Mouse (Mus musculus): Measurements from ENCODE around the gene Xrcc1. TPM values are rescaled to one million over a fixed set of nuclear protein-coding genes. Genes with fewer than 3 reads are reported as not detected.

The Xrcc1 gene
- polyA plus RNA-seq (2012; rRNA removed): 29.0 and 31.2 TPM in 2 replicates

GRCm38 (mm10) chr7:24546068-24546614 is at the start of gene Xrcc1, which contains the start of gene Pinlyp:
Gene Xrcc1, plus strand, starts transcription at chr7:24546289.
Gene Pinlyp, minus strand, starts transcription at chr7:24546118.
- no peak for DNase-seq
- no peak for TF ChIP-seq CTCF (conservative IDR thresholded peaks at IDR 0.05; ENCODE audit: insufficient read depth, insufficient read length, low read depth, low read length)
- no peak for TF ChIP-seq POLR2A (IDR thresholded peaks at IDR 0.05; ENCODE audit: low read depth, low read length)
- H3K27ac ChIP-seq (ENCODE audit: insufficient read depth, low read depth, low read length): peak within 1 kb of the TSS; percentile 72
- 20% methylated on average over 13 of the region's 13 CpGs for WGBS
- H3K27me3 ChIP-seq (replicated peaks; ENCODE audit: control insufficient read depth, insufficient read depth, low read length): no peaks in the 10 kb centered on the region
- peaks cover 11% of the 10 kb centered on the region for H3K4me1 ChIP-seq (ENCODE audit: control insufficient read depth, insufficient read depth, low read length)
- no peaks in the 10 kb centered on the region for H3K36me3 ChIP-seq (ENCODE audit: control insufficient read depth, insufficient read depth, low read length)
- H3K4me3 ChIP-seq (ENCODE audit: insufficient read depth, low read depth, low read length): peak within 1 kb of the TSS; percentile 78

GRCm38 (mm10) chr7:24499856-24500577 is 46.1 kb upstream of the Xrcc1 start:
- peak; percentile 60 for DNase-seq
- Histone ChIP-seq H3K4me1 (ENCODE audit: control insufficient read depth, insufficient read depth, low read length) (no peaks in the 10 kb centered on the region; the same call in 1 of the 2 replicates), H3K27ac (ENCODE audit: insufficient read depth, low read depth, low read length) (no peak overlapping the region), H3K27me3 (replicated peaks; ENCODE audit: control insufficient read depth, insufficient read depth, low read length) (no peaks in the 10 kb centered on the region), H3K4me3 (ENCODE audit: insufficient read depth, low read depth, low read length) (no peak overlapping the region), H3K36me3 (ENCODE audit: control insufficient read depth, insufficient read depth, low read length) (no peaks in the 10 kb centered on the region)
- 12% methylated on average over 43 of the region's 43 CpGs for WGBS
- TF ChIP-seq CTCF (conservative IDR thresholded peaks at IDR 0.05; ENCODE audit: insufficient read depth, insufficient read length, low read depth, low read length): no peak

- Histone ChIP-seq H3K27ac (ENCODE audit: insufficient read depth, low read depth, low read length) (no peak overlapping the region), H3K4me1 (ENCODE audit: control insufficient read depth, insufficient read depth, low read length) (peaks cover 4% of the 10 kb centered on the region; the same call in 1 of the 2 replicates), H3K36me3 (ENCODE audit: control insufficient read depth, insufficient read depth, low read length) (no peaks in the 10 kb centered on the region), H3K27me3 (replicated peaks; ENCODE audit: control insufficient read depth, insufficient read depth, low read length) (no peaks in the 10 kb centered on the region), H3K4me3 (ENCODE audit: insufficient read depth, low read depth, low read length) (no peak overlapping the region)
- TF ChIP-seq POLR2A (IDR thresholded peaks at IDR 0.05; ENCODE audit: low read depth, low read length): no peak
- peak; percentile 37 for TF ChIP-seq CTCF (conservative IDR thresholded peaks at IDR 0.05; ENCODE audit: insufficient read depth, insufficient read length, low read depth, low read length)
- DNase-seq: peak; percentile 24
- 50% methylated on average over 7 of the region's 7 CpGs for WGBS
These were observed 45.2 kb upstream of the Xrcc1 start for GRCm38 (mm10) chr7:24500929-24501328.

DNA sequence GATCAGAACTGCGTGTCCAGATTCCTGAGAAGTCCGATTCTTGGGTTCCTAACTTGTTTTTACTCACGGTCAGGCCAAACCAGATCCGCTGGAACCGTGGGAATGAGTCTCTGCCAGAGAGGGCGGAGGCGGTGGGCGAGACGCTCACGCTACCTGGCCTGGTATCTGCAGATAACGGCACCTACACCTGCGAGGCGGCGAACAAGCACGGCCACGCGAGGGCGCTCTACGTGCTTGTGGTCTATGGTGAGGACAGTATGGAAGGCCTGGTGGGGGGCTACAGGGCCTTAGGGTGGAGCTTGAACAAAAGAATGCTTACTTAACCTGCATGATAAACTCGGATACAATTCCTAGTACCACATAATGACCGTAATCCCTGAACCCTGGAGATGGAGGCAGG is 44.6 kb upstream of the Xrcc1 start:
- no peak overlapping the region for H3K27ac ChIP-seq (ENCODE audit: insufficient read depth, low read depth, low read length)
- peaks cover 4% of the 10 kb centered on the region; the same call in 1 of the 2 replicates for H3K4me1 ChIP-seq (ENCODE audit: control insufficient read depth, insufficient read depth, low read length)
- H3K27me3 ChIP-seq (replicated peaks; ENCODE audit: control insufficient read depth, insufficient read depth, low read length): no peaks in the 10 kb centered on the region
- DNase-seq: peak; percentile 39
- 67% methylated on average over 21 of the region's 21 CpGs for WGBS
- H3K36me3 ChIP-seq (ENCODE audit: control insufficient read depth, insufficient read depth, low read length): no peaks in the 10 kb centered on the region
- TF ChIP-seq CTCF (conservative IDR thresholded peaks at IDR 0.05; ENCODE audit: insufficient read depth, insufficient read length, low read depth, low read length): peak; percentile 31
- TF ChIP-seq POLR2A (IDR thresholded peaks at IDR 0.05; ENCODE audit: low read depth, low read length): no peak
- no peak overlapping the region for H3K4me3 ChIP-seq (ENCODE audit: insufficient read depth, low read depth, low read length)

- peaks cover 7% of the 10 kb centered on the region; the same call in 1 of the 2 replicates for H3K4me1 ChIP-seq (ENCODE audit: control insufficient read depth, insufficient read depth, low read length)
These were observed 42.1 kb upstream of the Xrcc1 start for GRCm38 (mm10) chr7:24504004-24504403.

DNA sequence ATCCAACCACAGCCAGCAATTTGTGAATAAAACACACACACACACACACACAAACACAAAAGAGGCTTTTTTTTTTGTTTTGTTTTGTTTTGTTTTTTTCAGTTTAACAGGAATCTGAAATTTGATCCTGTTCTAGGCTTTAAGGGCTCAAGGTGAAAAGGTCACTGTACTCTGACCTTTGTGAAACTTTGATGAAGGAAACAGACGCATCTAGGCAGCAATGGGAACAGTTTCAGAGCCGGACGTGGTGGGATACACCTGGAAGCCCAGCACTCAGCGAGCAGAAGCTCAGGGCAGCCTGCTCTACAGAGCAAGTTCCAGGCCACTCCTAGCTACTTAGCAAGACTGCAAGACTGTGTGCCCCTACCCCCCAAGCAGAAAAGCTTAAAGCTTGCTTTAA is 41.2 kb upstream of the Xrcc1 start:
- Histone ChIP-seq H3K27me3 (replicated peaks; ENCODE audit: control insufficient read depth, insufficient read depth, low read length) (no peaks in the 10 kb centered on the region), H3K36me3 (ENCODE audit: control insufficient read depth, insufficient read depth, low read length) (no peaks in the 10 kb centered on the region), H3K4me1 (ENCODE audit: control insufficient read depth, insufficient read depth, low read length) (peaks cover 11% of the 10 kb centered on the region; the same call in 1 of the 2 replicates), H3K27ac (ENCODE audit: insufficient read depth, low read depth, low read length) (no peak overlapping the region), H3K4me3 (ENCODE audit: insufficient read depth, low read depth, low read length) (no peak overlapping the region)
- no peak for DNase-seq
- TF ChIP-seq POLR2A (IDR thresholded peaks at IDR 0.05; ENCODE audit: low read depth, low read length) (no peak), CTCF (conservative IDR thresholded peaks at IDR 0.05; ENCODE audit: insufficient read depth, insufficient read length, low read depth, low read length) (no peak)
- 36% methylated on average over 4 of the region's 4 CpGs for WGBS

More at GRCm38 (mm10) chr7:24504004-24504403, 42.1 kb upstream of the Xrcc1 start:
- Histone ChIP-seq H3K36me3 (ENCODE audit: control insufficient read depth, insufficient read depth, low read length) (no peaks in the 10 kb centered on the region), H3K27ac (ENCODE audit: insufficient read depth, low read depth, low read length) (no peak overlapping the region), H3K27me3 (replicated peaks; ENCODE audit: control insufficient read depth, insufficient read depth, low read length) (no peaks in the 10 kb centered on the region), H3K4me3 (ENCODE audit: insufficient read depth, low read depth, low read length) (no peak overlapping the region)
- no peak for TF ChIP-seq CTCF (conservative IDR thresholded peaks at IDR 0.05; ENCODE audit: insufficient read depth, insufficient read length, low read depth, low read length)
- TF ChIP-seq POLR2A (IDR thresholded peaks at IDR 0.05; ENCODE audit: low read depth, low read length): no peak
- no peak for DNase-seq
- 30% methylated on average over 10 of the region's 10 CpGs for WGBS

DNA sequence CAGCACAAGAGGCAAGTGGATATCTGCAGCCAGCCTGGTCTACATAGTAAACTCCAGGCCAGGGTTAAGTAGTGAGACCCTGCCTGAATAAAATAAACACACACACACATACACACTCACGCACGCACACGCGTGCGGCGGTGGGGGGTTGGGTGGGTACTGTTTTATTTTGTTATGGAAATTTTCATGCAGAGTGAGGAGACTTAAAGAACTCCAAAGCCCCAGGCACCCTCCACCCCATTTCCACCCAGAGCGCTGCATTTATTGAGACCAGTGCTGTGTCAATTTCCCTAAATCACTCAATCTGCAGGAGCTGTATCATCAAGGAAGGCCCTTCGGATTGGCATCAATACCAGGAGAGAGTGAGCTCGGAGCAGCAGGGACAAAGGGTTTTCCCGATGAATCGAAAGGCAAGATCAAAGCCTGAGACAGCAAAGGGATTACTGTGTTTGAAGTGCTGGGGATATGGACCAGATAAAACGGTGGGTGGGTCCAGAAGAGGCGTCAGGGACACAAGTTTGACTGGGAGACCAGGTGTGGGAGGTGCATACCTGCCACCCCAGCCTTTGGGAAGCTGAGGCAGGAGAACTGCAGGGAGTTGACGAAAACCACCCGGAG is 40.5 kb upstream of the Xrcc1 start:
- no peak for TF ChIP-seq CTCF (conservative IDR thresholded peaks at IDR 0.05; ENCODE audit: insufficient read depth, insufficient read length, low read depth, low read length)
- no peak for TF ChIP-seq POLR2A (IDR thresholded peaks at IDR 0.05; ENCODE audit: low read depth, low read length)
- Histone ChIP-seq H3K4me1 (ENCODE audit: control insufficient read depth, insufficient read depth, low read length) (peaks cover 11% of the 10 kb centered on the region; the same call in 1 of the 2 replicates), H3K27me3 (replicated peaks; ENCODE audit: control insufficient read depth, insufficient read depth, low read length) (no peaks in the 10 kb centered on the region), H3K27ac (ENCODE audit: insufficient read depth, low read depth, low read length) (peak overlapping the region; percentile 18; the same call in 1 of the 2 replicates), H3K4me3 (ENCODE audit: insufficient read depth, low read depth, low read length) (no peak overlapping the region), H3K36me3 (ENCODE audit: control insufficient read depth, insufficient read depth, low read length) (no peaks in the 10 kb centered on the region)
- no peak for DNase-seq
- 52% methylated on average over 15 of the region's 15 CpGs for WGBS

Measured in kidney, adult 2 months (tissue).